7 mouse cellular contexts compared by ENCODE assay signal in the genomic region with DNA sequence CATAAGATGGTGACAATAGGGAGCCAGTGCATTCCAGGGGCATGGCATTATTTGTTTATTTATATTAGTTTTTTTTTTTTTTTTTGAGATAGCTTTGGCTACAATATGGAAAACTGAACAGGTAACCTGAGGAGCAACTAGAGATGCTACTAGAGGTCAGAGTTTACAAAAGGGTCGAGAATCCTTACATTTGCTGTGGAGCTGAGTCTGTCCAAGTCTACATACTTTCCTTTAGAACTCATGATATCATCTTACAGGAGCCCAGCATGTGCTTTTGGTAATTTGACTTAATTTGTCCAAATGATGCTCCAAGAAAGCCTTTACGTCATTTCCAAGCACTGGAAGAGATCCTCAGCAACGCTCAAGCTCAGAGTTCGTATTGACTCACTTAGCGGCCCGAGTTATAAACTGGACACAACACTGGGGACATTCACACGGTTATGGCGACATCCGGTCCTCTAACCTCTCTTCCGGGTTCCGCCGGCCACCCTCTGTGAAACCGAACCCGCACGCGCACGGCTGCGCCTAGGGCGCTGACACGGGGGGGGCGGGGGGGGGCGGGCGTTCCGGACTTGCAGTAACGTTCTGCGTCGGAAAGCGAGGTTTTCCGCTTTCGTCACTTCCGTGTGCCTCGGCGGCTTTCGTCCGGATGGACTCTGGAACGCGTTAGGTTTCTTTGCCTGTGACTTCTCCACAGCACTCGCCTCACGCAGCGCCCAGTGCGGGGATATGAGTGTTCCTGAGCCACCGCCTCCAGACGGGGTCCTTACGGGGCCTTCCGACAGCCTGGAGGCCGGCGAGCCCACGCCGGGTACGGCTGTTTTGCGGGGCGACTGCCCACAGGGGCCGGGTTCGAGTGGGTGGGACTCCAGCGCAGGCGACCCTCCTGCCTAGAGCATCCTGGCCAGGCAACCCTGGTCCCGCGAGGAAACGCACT. TPM values are rescaled to one million over a fixed set of nuclear protein-coding genes. Genes with fewer than 3 reads are reported as not detected.
DNase-seq lines count a peak whose midpoint lies in the region; ATAC-seq lines count a peak whose summit lies in the region.

Bloc1s6 (plus strand) TSS at position 610 of the 937 bp plus-strand sequence.

- H3K4me3 ChIP-seq in embryonic facial prominence, embryonic 11.5 days (ENCODE audit: low read depth, low read length): peak within 1 kb of the TSS; percentile 64
- peak within 1 kb of the TSS; percentile 88 for H3K4me3 ChIP-seq in limb, embryonic 10.5 days
- H3K4me3 ChIP-seq in midbrain, embryonic 13.5 days (replicated peaks): peak within 1 kb of the TSS; percentile 88

- peak; percentile 94 for ATAC-seq in embryonic facial prominence, embryonic 11.5 days (replicated peaks; ENCODE audit: insufficient number of reproducible peaks, low FRiP score, low TSS enrichment, low read depth)
- ATAC-seq in granulocyte monocyte progenitor cell, adult 5-6 weeks (replicated peaks; ENCODE audit: poor library complexity, severe bottlenecking): peak; percentile 88
- peak; percentile 97 for ATAC-seq in midbrain, embryonic 13.5 days

- no peaks in the 10 kb centered on the region for H3K36me3 ChIP-seq in embryonic facial prominence, embryonic 11.5 days (replicated peaks; ENCODE audit: control insufficient read depth, insufficient read depth, low read depth, low read length)
- peaks cover 3% of the 10 kb centered on the region for H3K36me3 ChIP-seq in limb, embryonic 10.5 days
- H3K36me3 ChIP-seq in midbrain, embryonic 13.5 days: peaks cover 5% of the 10 kb centered on the region; the same call in 1 of the 2 replicates

- H3K4me2 ChIP-seq in embryonic facial prominence, embryonic 11.5 days (ENCODE audit: low read depth, low read length): peak within 1 kb of the TSS; percentile 52
- H3K4me2 ChIP-seq in midbrain, embryonic 13.5 days (replicated peaks): peak within 1 kb of the TSS; percentile 74

- H3K9me3 ChIP-seq in embryonic facial prominence, embryonic 11.5 days (replicated peaks; ENCODE audit: control insufficient read depth, low read length): no peaks in the 10 kb centered on the region
- H3K9me3 ChIP-seq in limb, embryonic 10.5 days (replicated peaks): no peaks in the 10 kb centered on the region
- H3K9me3 ChIP-seq in midbrain, embryonic 13.5 days: no peaks in the 10 kb centered on the region

- H3K9ac ChIP-seq in embryonic facial prominence, embryonic 11.5 days (replicated peaks; ENCODE audit: low read length): peak within 1 kb of the TSS; percentile 86
- peak within 1 kb of the TSS; percentile 95 for H3K9ac ChIP-seq in midbrain, embryonic 13.5 days (replicated peaks)

- H3K27me3 ChIP-seq in embryonic facial prominence, embryonic 11.5 days (ENCODE audit: control insufficient read depth, insufficient read depth, low read length): no peaks in the 10 kb centered on the region
- H3K27me3 ChIP-seq in limb, embryonic 10.5 days (ENCODE audit: low read depth, poor library complexity, severe bottlenecking): peaks cover 11% of the 10 kb centered on the region
- peaks cover 13% of the 10 kb centered on the region; the same call in 1 of the 2 replicates for H3K27me3 ChIP-seq in midbrain, embryonic 13.5 days

- H3K4me1 ChIP-seq in embryonic facial prominence, embryonic 11.5 days (ENCODE audit: control insufficient read depth, insufficient read depth, low read length): no peaks in the 10 kb centered on the region
- peaks cover 9% of the 10 kb centered on the region for H3K4me1 ChIP-seq in limb, embryonic 10.5 days
- H3K4me1 ChIP-seq in midbrain, embryonic 13.5 days (replicated peaks): peaks cover 24% of the 10 kb centered on the region

- under 1% methylated on average over 47 of the region's 59 CpGs for WGBS in embryonic facial prominence, embryonic 11.5 days
- under 1% methylated on average over 53 of the region's 59 CpGs for WGBS in limb, embryonic 10.5 days
- 1% methylated on average over 43 of the region's 59 CpGs for WGBS in midbrain, embryonic 13.5 days

- peak; percentile 93 for DNase-seq in adrenal gland, postnatal 14 days
- peak; percentile 95 for DNase-seq in embryonic facial prominence, embryonic 11.5 days (ENCODE audit: low spot score)
- DNase-seq in kidney, adult 11 months: peak; percentile 90
- DNase-seq in limb, embryonic 10.5 days (ENCODE audit: low spot score): peak; percentile 94
- DNase-seq in spleen, adult 12 weeks (ENCODE audit: low spot score): peak; percentile 73

- peak within 1 kb of the TSS; percentile 78 for H3K27ac ChIP-seq in embryonic facial prominence, embryonic 11.5 days (replicated peaks; ENCODE audit: low read depth, low read length)
- H3K27ac ChIP-seq in limb, embryonic 10.5 days: peak within 1 kb of the TSS; percentile 95
- H3K27ac ChIP-seq in midbrain, embryonic 13.5 days: peak within 1 kb of the TSS; percentile 95

RNA-seq across cellular contexts. Expression of gene Bloc1s6, which starts in this region (rescaled TPM):
- total RNA-seq in adrenal gland, postnatal 14 days (2021): 21.7 and 24.8 TPM in 2 replicates
- polyA plus RNA-seq in embryonic facial prominence, embryonic 11.5 days (2014; fragmentation: Nextera tagmentation; extraction: Ambion mirVana): 61.8 and 64.7 TPM in 2 replicates
- total RNA-seq in granulocyte monocyte progenitor cell, adult 5-6 weeks (2014; fragmentation: Nextera tagmentation): 25.7 and 31.8 TPM in 2 replicates
- 38.8 and 39.9 TPM in 2 replicates for total RNA-seq in granulocyte monocyte progenitor cell, adult 5-6 weeks (2017)
- polyA plus RNA-seq in limb, embryonic 10.5 days (2016; fragmentation: Nextera tagmentation; extraction: Ambion mirVana): 59.2 and 62.6 TPM in 2 replicates
- polyA plus RNA-seq in midbrain, embryonic 13.5 days (2015; fragmentation: Nextera tagmentation; extraction: Ambion mirVana): 94.4 and 105 TPM in 2 replicates

Comparison
In these comparisons a context has a peak if more than half of its experiments do, and no peak if none do; other contexts are left out.
1. Peak in every context shown above with its lines: DNase-seq, ATAC-seq, H3K4me3 ChIP-seq and H3K27ac ChIP-seq.